In genomic region chr4:134421971-134422370, GRCm38 (mm10) we compare ENCODE assay signal across 24 mouse cellular contexts. TPM values are rescaled to one million over a fixed set of nuclear protein-coding genes. Genes with fewer than 3 reads are reported as not detected.
DNase-seq lines count a peak whose midpoint lies in the region; ATAC-seq lines count a peak whose summit lies in the region.
"Had no signal": no experiment of that assay in that cellular context is flagged by ENCODE, and none has a peak within 500 bp of the region (broad histone marks: within the 10 kb centered on the region; RNA-seq: fewer than 3 reads in every experiment).

No protein-coding gene starts in this region.

- H3K9me3 ChIP-seq in forebrain, embryonic 14.5 days (replicated peaks; ENCODE audit: control insufficient read depth, low read length) = no peaks in the 10 kb centered on the region
- H3K9me3 ChIP-seq in forebrain, embryonic 11.5 days (ENCODE audit: control insufficient read depth, low read length) = no peaks in the 10 kb centered on the region
- H3K9me3 ChIP-seq in neural tube, embryonic 13.5 days = no peaks in the 10 kb centered on the region
- no peaks in the 10 kb centered on the region for H3K9me3 ChIP-seq in embryonic facial prominence, embryonic 10.5 days
- H3K9me3 ChIP-seq: forebrain, embryonic 13.5 days; hindbrain, embryonic 13.5 days had no signal

- no peaks in the 10 kb centered on the region for H3K4me1 ChIP-seq in forebrain, embryonic 14.5 days (ENCODE audit: control insufficient read depth, insufficient read depth, low read length)
- H3K4me1 ChIP-seq in forebrain, embryonic 11.5 days (replicated peaks; ENCODE audit: control insufficient read depth, insufficient read depth, low read length) = no peaks in the 10 kb centered on the region
- peaks cover 22% of the 10 kb centered on the region for H3K4me1 ChIP-seq in neural tube, embryonic 13.5 days (replicated peaks)
- H3K4me1 ChIP-seq in embryonic facial prominence, embryonic 10.5 days = peaks cover 20% of the 10 kb centered on the region
- H3K4me1 ChIP-seq: forebrain, embryonic 13.5 days had no signal

- no peak overlapping the region for H3K4me2 ChIP-seq in forebrain, embryonic 14.5 days (ENCODE audit: low read length)
- no peak overlapping the region for H3K4me2 ChIP-seq in forebrain, embryonic 11.5 days (ENCODE audit: low read depth, low read length, severe bottlenecking)
- H3K4me2 ChIP-seq in neural tube, embryonic 13.5 days = no peak overlapping the region
- H3K4me2 ChIP-seq: forebrain, embryonic 13.5 days; heart, embryonic 11.5 days; hindbrain, embryonic 13.5 days had no signal

- DNase-seq in forebrain, embryonic 14.5 days (ENCODE audit: low spot score) = peak; percentile 35
- no peak for DNase-seq in forebrain, embryonic 11.5 days (ENCODE audit: low spot score)
- no peak for DNase-seq in neural tube, embryonic 10.5 days (ENCODE audit: extremely low spot score, low spot score)
- peak; percentile 12 for DNase-seq in embryonic facial prominence, embryonic 10.5 days (ENCODE audit: low spot score)
- no peak for DNase-seq in liver
- DNase-seq: adrenal gland, adult 8-10 months; adrenal gland, postnatal 25 days; cerebellum, adult 11 months; cerebellum, adult 2 months; cerebellum, adult 9-11 months; cerebellum, postnatal 36 days; embryo, embryonic 11 days; forebrain, postnatal 0 days; gastrocnemius, adult 2 months; gastrocnemius, postnatal 14 days; heart, adult 11 months had no signal

- H3K9ac ChIP-seq in forebrain, embryonic 14.5 days (ENCODE audit: low read length) = no peak overlapping the region
- H3K9ac ChIP-seq in forebrain, embryonic 11.5 days (ENCODE audit: low read length) = no peak overlapping the region
- H3K9ac ChIP-seq in neural tube, embryonic 13.5 days = 0 out of 2 replicates have a peak overlapping the region, but pooled peaks have one; percentile 8
- H3K9ac ChIP-seq: forebrain, embryonic 13.5 days; forebrain, postnatal 0 days; hindbrain, embryonic 13.5 days had no signal

- ATAC-seq in forebrain, embryonic 14.5 days = no peak
- no peak for ATAC-seq in forebrain, embryonic 11.5 days (replicated peaks; ENCODE audit: low FRiP score)
- peak; percentile 44; the same call in 1 of the 2 replicates for ATAC-seq in neural tube, embryonic 13.5 days (ENCODE audit: low read depth)
- ATAC-seq: activated CD4-positive, CD25-positive, alpha-beta regulatory T cell, adult 4 months; forebrain, embryonic 13.5 days; forebrain, postnatal 0 days; hindbrain, postnatal 0 days; inflammation-experienced regulatory T-cells, adult 6 months; intestine, embryonic 16.5 days had no signal

- 59% methylated on average over 11 of the region's 11 CpGs for WGBS in forebrain, embryonic 14.5 days
- WGBS in forebrain, embryonic 11.5 days = 78% methylated on average over 11 of the region's 11 CpGs
- 41% methylated on average over 11 of the region's 11 CpGs for WGBS in neural tube, embryonic 13.5 days
- WGBS in embryonic facial prominence, embryonic 10.5 days = 61% methylated on average over 11 of the region's 11 CpGs

- H3K27ac ChIP-seq in forebrain, embryonic 14.5 days (ENCODE audit: low read depth, low read length) = no peak overlapping the region
- H3K27ac ChIP-seq in forebrain, embryonic 11.5 days (ENCODE audit: low read depth, low read length) = no peak overlapping the region
- peak overlapping the region; percentile 33; the same call in 1 of the 2 replicates for H3K27ac ChIP-seq in neural tube, embryonic 13.5 days (replicated peaks)
- peak overlapping the region; percentile 15; the same call in 1 of the 2 replicates for H3K27ac ChIP-seq in embryonic facial prominence, embryonic 10.5 days (replicated peaks)
- H3K27ac ChIP-seq: forebrain, embryonic 13.5 days; gastrocnemius, adult 2 months; hindbrain, embryonic 13.5 days; hindbrain, postnatal 0 days had no signal

- no peak overlapping the region for H3K4me3 ChIP-seq in forebrain, embryonic 14.5 days (ENCODE audit: low read depth, low read length)
- H3K4me3 ChIP-seq in forebrain, embryonic 11.5 days (ENCODE audit: low read depth, low read length) = no peak overlapping the region
- no peak overlapping the region for H3K4me3 ChIP-seq in neural tube, embryonic 13.5 days
- H3K4me3 ChIP-seq in embryonic facial prominence, embryonic 10.5 days = no peak overlapping the region
- H3K4me3 ChIP-seq: forebrain, embryonic 13.5 days; gastrocnemius, adult 2 months; hindbrain, embryonic 13.5 days had no signal

- no peaks in the 10 kb centered on the region for H3K27me3 ChIP-seq in forebrain, embryonic 14.5 days (replicated peaks; ENCODE audit: control insufficient read depth, insufficient read depth, low read length)
- no peaks in the 10 kb centered on the region for H3K27me3 ChIP-seq in forebrain, embryonic 11.5 days (ENCODE audit: control insufficient read depth, insufficient read depth, low read length)
- H3K27me3 ChIP-seq in neural tube, embryonic 13.5 days = no peaks in the 10 kb centered on the region
- no peaks in the 10 kb centered on the region for H3K27me3 ChIP-seq in embryonic facial prominence, embryonic 10.5 days (replicated peaks; ENCODE audit: low read depth, poor library complexity, severe bottlenecking)
- H3K27me3 ChIP-seq: forebrain, embryonic 13.5 days; hindbrain, embryonic 13.5 days had no signal

- H3K36me3 ChIP-seq in forebrain, embryonic 14.5 days (ENCODE audit: control insufficient read depth, insufficient read depth, low read length) = no peaks in the 10 kb centered on the region
- H3K36me3 ChIP-seq in forebrain, embryonic 11.5 days (ENCODE audit: control insufficient read depth, insufficient read depth, low read length) = no peaks in the 10 kb centered on the region
- peaks cover 16% of the 10 kb centered on the region for H3K36me3 ChIP-seq in neural tube, embryonic 13.5 days
- peaks cover 28% of the 10 kb centered on the region for H3K36me3 ChIP-seq in embryonic facial prominence, embryonic 10.5 days (replicated peaks)

RNA-seq across cellular contexts. Expression of gene Pafah2, which starts 25.9 kb away (rescaled TPM):
- 7.6 and 9.8 TPM in 2 replicates for polyA plus RNA-seq in forebrain, embryonic 14.5 days (2014; fragmentation: Nextera tagmentation; extraction: Ambion mirVana)
- polyA plus RNA-seq in forebrain, embryonic 11.5 days (2014; fragmentation: Nextera tagmentation; extraction: Ambion mirVana) = 7.2 and 8.8 TPM in 2 replicates
- 7.4 and 8.0 TPM in 2 replicates for polyA plus RNA-seq in neural tube, embryonic 13.5 days (2015; fragmentation: Nextera tagmentation; extraction: Ambion mirVana)
- 7.0 and 8.3 TPM in 2 replicates for polyA plus RNA-seq in embryonic facial prominence, embryonic 10.5 days (2016; fragmentation: Nextera tagmentation; extraction: Ambion mirVana)

RNA-seq across cellular contexts. Expression of gene Extl1, which starts 38.3 kb away (rescaled TPM):
- 0.14 and 0.25 TPM in 2 replicates for polyA plus RNA-seq in forebrain, embryonic 14.5 days (2014; fragmentation: Nextera tagmentation; extraction: Ambion mirVana)
- polyA plus RNA-seq in forebrain, embryonic 11.5 days (2014; fragmentation: Nextera tagmentation; extraction: Ambion mirVana) = 0.15 and 0.71 TPM in 2 replicates
- polyA plus RNA-seq in neural tube, embryonic 13.5 days (2015; fragmentation: Nextera tagmentation; extraction: Ambion mirVana) = 0.66 and 0.73 TPM in 2 replicates
- 0.25 and 0.66 TPM in 2 replicates for polyA plus RNA-seq in embryonic facial prominence, embryonic 10.5 days (2016; fragmentation: Nextera tagmentation; extraction: Ambion mirVana)

RNA-seq across cellular contexts. Expression of gene Stmn1, which starts 46.1 kb away (rescaled TPM):
- 7,624 and 8,172 TPM in 2 replicates for polyA plus RNA-seq in forebrain, embryonic 14.5 days (2014; fragmentation: Nextera tagmentation; extraction: Ambion mirVana)
- 3,131 and 3,150 TPM in 2 replicates for polyA plus RNA-seq in forebrain, embryonic 11.5 days (2014; fragmentation: Nextera tagmentation; extraction: Ambion mirVana)
- 6,082 and 6,118 TPM in 2 replicates for polyA plus RNA-seq in neural tube, embryonic 13.5 days (2015; fragmentation: Nextera tagmentation; extraction: Ambion mirVana)
- polyA plus RNA-seq in embryonic facial prominence, embryonic 10.5 days (2016; fragmentation: Nextera tagmentation; extraction: Ambion mirVana) = 2,394 and 2,556 TPM in 2 replicates

Comparison
In these comparisons a context has a peak if more than half of its experiments do, and no peak if none do; other contexts are left out.
1. DNase-seq: peak in forebrain, embryonic 14.5 days (single experiment) and embryonic facial prominence, embryonic 10.5 days (single experiment); none in forebrain, embryonic 11.5 days (single experiment), neural tube, embryonic 10.5 days (single experiment) and liver (single experiment).
2. H3K27ac ChIP-seq: peak in neural tube, embryonic 13.5 days (single experiment) and embryonic facial prominence, embryonic 10.5 days (single experiment); none in forebrain, embryonic 14.5 days (single experiment) and forebrain, embryonic 11.5 days (single experiment).